Mouse (Mus musculus) ovary, postnatal 14 days (tissue): ENCODE data around the gene Ubl7.

ENCODE experiments used
- DNase-seq: peaks from one replicate; pipeline ENCODE4 v3.0.0; 2022; ENCODE audit warnings: low spot score

The Ubl7 gene

GRCm38 (mm10) chr9:57948333-57948931 lies 37.7 kb downstream of the Ubl7 start:
- no peak for DNase-seq

GRCm38 (mm10) chr9:57949102-57949704 lies 38.4 kb downstream of the Ubl7 start:
- DNase-seq: no peak

- DNase-seq: no peak
These were observed 39.1 kb downstream of the Ubl7 start for GRCm38 (mm10) chr9:57949879-57950278.

- no peak for DNase-seq
These were observed 39.7 kb downstream of the Ubl7 start for GRCm38 (mm10) chr9:57950519-57950918.

- DNase-seq: no peak
These were observed 41.2 kb downstream of the Ubl7 start for GRCm38 (mm10) chr9:57951993-57952392.

- no peak for DNase-seq
These were observed 44.4 kb downstream of the Ubl7 start for GRCm38 (mm10) chr9:57954962-57955744.

GRCm38 (mm10) chr9:57955764-57956163 lies 45.0 kb downstream of the Ubl7 start:
- DNase-seq: no peak

- DNase-seq: no peak
These were observed 45.5 kb downstream of the Ubl7 start for GRCm38 (mm10) chr9:57956196-57956837.

- DNase-seq: no peak
These were observed 46.1 kb downstream of the Ubl7 start for GRCm38 (mm10) chr9:57956838-57957236.

GRCm38 (mm10) chr9:57958615-57959014 lies 47.8 kb downstream of the Ubl7 start:
- no peak for DNase-seq

- DNase-seq: no peak
These were observed 48.6 kb downstream of the Ubl7 start for GRCm38 (mm10) chr9:57959399-57959798.

GRCm38 (mm10) chr9:57959886-57960866 lies 49.4 kb downstream of the Ubl7 start:
- DNase-seq: no peak

GRCm38 (mm10) chr9:57961226-57961625 lies 50.4 kb downstream of the Ubl7 start:
- DNase-seq: no peak

GRCm38 (mm10) chr9:57961863-57962778 lies 51.3 kb downstream of the Ubl7 start:
- DNase-seq: no peak

GRCm38 (mm10) chr9:57963249-57963997 lies 52.6 kb downstream of the Ubl7 start:
- DNase-seq: no peak

- no peak for DNase-seq
These were observed 53.2 kb downstream of the Ubl7 start for GRCm38 (mm10) chr9:57963998-57964395.

GRCm38 (mm10) chr9:57964528-57965250 lies 53.9 kb downstream of the Ubl7 start:
- no peak for DNase-seq

GRCm38 (mm10) chr9:57965281-57966185 lies 54.8 kb downstream of the Ubl7 start:
- DNase-seq: no peak
